Mouse (Mus musculus): ENCODE results near the gene Olfr1128.
"Not testable (repeated sequence)": the region's sequence is repeated elsewhere in the genome, so short reads cannot be mapped to it uniquely, and the experiment has no call there.

The Olfr1128 gene

GRCm38 (mm10) chr2:87545442-87545841 lies at the start of gene Olfr1128:
Olfr1128 (minus strand) TSS chr2:87545542.
- no peak for DNase-seq (ENCODE audit: low read depth, low spot score)

GRCm38 (mm10) chr2:87573602-87574001 lies 28.3 kb upstream of the Olfr1128 start, which contains the start of gene Olfr1129:
Olfr1129 (plus strand) TSS chr2:87573902.
- DNase-seq (ENCODE audit: low read depth, low spot score): not testable (repeated sequence)

- DNase-seq (ENCODE audit: low read depth, low spot score): no peak
Observed at GRCm38 (mm10) chr2:87534826-87535225, 10.5 kb downstream of the Olfr1128 start.

GRCm38 (mm10) chr2:87531496-87531895 lies 13.8 kb downstream of the Olfr1128 start, which contains the start of gene Olfr153:
Olfr153 (plus strand) TSS chr2:87531796.
- no peak for DNase-seq (ENCODE audit: low read depth, low spot score)

- not testable (repeated sequence) for DNase-seq (ENCODE audit: low read depth, low spot score)
Observed at GRCm38 (mm10) chr2:87525899-87526616, 19.3 kb downstream of the Olfr1128 start.

GRCm38 (mm10) chr2:87520651-87521050 lies 24.7 kb downstream of the Olfr1128 start:
- no peak for DNase-seq (ENCODE audit: low read depth, low spot score)

- DNase-seq (ENCODE audit: low read depth, low spot score): no peak
Observed at GRCm38 (mm10) chr2:87516581-87516980, 28.8 kb downstream of the Olfr1128 start.

GRCm38 (mm10) chr2:87515457-87516060 lies 29.8 kb downstream of the Olfr1128 start:
- DNase-seq (ENCODE audit: low read depth, low spot score): no peak

GRCm38 (mm10) chr2:87515046-87515445 lies 30.3 kb downstream of the Olfr1128 start:
- no peak for DNase-seq (ENCODE audit: low read depth, low spot score)

- no peak for DNase-seq (ENCODE audit: low read depth, low spot score)
Observed at GRCm38 (mm10) chr2:87506265-87506664, 39.1 kb downstream of the Olfr1128 start, which contains the start of gene Pramel6. Pramel6 (plus strand) TSS chr2:87506565.

GRCm38 (mm10) chr2:87496993-87497392 lies 48.3 kb downstream of the Olfr1128 start, which contains the start of gene Pramel7:
Pramel7 (minus strand) TSS chr2:87497093.
- not testable (repeated sequence) for DNase-seq (ENCODE audit: low read depth, low spot score)
